Mouse (Mus musculus) inflammation-experienced regulatory T-cells, adult 6 months (primary cell): ENCODE measurements around the gene Cldn15. TPM values are rescaled to one million over a fixed set of nuclear protein-coding genes. Genes with fewer than 3 reads are reported as not detected.

Experiments
- ATAC-seq: one replicate; pipeline ENCODE4 v1.8.0; 2017
- polyA plus RNA-seq, 3 experiments: library from polyadenylated mRNA; unstranded; fragments of 100-300 nt; shearing (Covaris generic); gene quantifications; one replicate each; pipeline ENCODE4 v1.2.1; 2017

Gene Cldn15
- polyA plus RNA-seq, 3 experiments from 2014 or later, result not detected

DNA sequence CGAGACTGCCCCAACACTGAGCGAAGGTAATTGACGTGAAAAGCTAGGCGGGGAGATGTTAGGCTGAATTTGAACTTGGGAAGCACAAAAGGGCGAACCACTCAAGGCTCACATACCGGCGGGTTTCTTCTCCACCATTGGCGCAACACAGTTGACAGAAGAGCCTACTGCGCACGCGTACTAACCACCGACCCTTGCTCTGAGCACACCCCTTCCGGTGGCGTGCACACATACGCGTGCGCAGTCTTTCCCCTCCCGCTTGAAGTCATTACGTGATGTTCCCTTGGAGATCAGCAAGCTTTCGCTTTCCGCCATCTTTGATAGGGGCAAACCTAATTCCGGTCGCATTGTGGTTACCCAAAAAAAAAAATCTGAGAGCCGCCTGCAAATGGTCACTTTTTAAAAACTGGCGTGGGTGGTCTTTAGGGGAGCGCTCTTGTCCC is 20.3 kb downstream of the Cldn15 start, which contains the start of gene Plod3:
Gene Plod3 (plus strand): TSS at position 325 of the 443 bp plus-strand sequence.
- peak; percentile 97 for ATAC-seq

GRCm38 (mm10) chr5:136987138-136987933 is 20.9 kb downstream of the Cldn15 start:
- ATAC-seq, result peak; percentile 9

DNA sequence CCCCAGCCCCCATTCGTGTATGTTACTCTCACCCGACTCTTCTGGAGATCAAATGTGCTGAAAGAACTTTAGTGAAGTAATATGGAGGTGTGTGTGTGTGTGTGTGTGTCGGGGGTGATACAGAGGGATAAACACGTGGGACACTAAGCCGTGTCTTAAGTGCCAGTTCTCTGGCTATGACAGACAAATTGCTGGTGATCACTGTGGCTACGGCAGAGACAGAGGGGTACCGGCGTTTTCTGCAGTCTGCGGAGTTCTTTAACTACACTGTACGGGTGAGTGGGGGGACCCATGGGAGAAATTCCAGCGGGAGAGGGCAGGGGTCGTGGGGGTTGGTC is 21.5 kb downstream of the Cldn15 start, which contains the start of gene Znhit1:
Gene Znhit1 (minus strand): TSS at position 88 of the 338 bp plus-strand sequence.
- ATAC-seq, result no peak

DNA sequence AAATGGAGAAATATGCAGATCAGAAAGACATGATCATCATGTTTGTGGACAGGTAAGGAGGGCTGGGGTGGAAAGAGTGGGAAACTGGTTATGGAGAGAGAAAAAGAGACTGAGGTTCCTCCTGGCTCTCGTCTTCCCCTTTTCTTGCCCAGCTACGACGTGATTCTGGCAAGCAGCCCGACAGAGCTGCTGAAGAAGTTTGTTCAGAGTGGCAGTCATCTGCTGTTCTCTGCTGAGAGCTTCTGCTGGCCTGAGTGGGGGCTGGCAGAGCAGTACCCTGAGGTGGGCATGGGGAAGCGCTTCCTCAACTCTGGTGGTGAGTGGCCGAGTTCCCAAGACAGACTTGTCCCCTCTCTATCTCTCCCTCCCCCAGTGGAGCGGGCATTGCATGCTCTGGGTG is 22.0 kb downstream of the Cldn15 start:
- ATAC-seq, result no peak

DNA sequence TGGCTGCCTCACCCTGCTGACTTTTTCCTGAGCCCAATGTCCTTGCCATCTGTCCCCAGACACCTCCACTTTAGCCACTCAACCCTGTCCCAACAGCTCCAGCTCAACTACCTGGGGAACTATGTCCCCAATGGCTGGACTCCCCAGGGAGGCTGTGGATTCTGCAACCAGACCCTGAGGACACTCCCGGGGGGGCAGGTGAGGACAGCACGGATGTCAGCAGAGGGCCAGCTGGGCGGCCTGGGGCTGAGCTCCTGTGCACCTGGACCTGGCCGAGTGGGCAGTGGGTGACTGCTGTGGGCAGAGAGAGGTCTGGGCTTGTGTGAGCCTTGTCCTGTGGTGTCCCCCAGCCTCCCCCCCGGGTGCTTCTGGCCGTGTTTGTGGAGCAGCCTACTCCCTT is 23.4 kb downstream of the Cldn15 start:
- no peak for ATAC-seq

DNA sequence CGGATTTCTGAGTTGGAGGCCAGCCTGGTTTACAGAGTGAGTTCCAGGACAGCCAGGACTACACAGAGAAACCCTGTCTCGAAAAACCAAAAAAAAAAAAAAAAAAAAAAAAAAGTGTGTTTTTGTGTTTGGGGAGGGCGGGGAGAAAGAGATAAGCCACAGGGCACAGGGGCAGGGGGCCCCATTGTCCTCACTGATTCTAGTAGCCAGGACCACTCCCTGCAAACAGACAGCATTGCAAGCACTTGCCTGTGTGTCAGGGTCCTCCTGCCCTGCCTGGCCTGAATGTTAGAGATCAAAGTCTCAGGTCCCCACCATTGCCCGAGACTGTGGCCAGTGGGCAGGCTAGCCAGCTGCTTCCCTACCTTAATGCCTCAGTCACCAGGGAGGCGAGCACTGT is 33.0 kb downstream of the Cldn15 start:
- no peak for ATAC-seq

GRCm38 (mm10) chr5:137000612-137001011 is 34.2 kb downstream of the Cldn15 start:
- no peak for ATAC-seq

DNA sequence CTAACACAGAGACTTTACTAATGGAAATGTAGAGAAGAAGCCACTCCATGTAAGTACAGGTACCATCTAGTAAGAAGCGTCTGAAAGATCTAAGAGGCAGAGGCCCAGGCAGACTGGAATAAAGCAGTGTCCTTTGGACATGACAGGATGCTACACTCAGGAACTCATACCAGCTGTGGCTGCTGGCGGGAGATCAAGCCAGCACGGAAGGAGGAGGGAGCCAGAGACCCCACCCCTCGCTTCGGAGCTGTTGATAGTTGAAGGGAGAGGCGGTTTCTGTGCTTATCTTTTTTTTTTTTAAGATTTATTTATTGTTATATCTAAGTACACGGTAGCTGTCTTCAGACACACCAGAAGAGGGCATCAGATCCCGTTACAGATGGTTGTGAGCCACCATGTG is 40.9 kb downstream of the Cldn15 start:
- no peak for ATAC-seq

DNA sequence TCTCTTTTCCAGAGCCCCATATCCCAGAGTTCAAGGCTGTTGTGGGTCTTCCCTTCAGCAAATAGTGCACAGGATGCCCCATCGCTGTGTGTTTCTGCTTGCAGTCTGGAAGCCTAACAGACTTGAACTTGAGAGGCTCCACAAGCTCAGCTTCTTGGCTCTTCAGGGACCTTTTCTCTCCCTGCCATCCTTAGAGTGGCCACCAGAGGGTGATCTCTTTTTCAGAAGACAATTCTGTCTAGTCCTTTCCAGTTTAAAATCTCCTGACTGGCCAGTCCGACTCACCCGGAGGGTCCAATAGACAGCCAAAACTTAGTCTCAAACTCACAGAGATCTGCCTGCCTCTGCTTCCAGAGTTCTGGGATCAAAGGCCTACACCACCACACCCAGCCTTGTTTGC is 43.6 kb downstream of the Cldn15 start:
- ATAC-seq, result no peak

DNA sequence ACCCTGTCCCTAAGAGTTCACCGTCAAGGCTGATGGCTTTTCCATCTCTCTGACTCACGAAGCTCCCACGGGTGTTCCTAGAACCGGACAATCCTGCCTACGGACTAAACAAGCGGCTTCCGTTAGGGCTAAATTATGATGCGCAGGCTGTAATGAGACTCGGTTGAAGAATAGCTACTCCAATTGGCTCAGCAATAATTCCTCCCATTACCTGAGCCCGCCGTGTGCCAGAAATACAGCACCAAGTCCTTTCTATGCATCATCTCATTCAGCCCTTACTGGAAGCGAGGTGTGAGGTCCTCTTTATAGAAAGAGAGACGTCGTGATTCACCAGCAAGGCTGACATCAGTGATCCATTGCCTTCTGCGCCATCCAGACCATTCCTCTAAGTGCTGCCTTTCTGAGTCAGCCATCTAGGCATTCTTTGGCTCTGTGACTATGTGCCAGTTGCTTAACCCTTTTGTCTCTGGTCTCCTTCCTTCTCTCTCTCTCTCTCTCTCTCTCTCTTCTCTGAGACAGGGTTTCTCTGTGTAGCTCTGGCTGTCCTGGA is 46.1 kb downstream of the Cldn15 start:
- ATAC-seq, result no peak

- ATAC-seq, result no peak
Measured at GRCm38 (mm10) chr5:137015913-137016312, 49.5 kb downstream of the Cldn15 start.

- no peak for ATAC-seq
Measured at GRCm38 (mm10) chr5:137024318-137024717, 57.9 kb downstream of the Cldn15 start.

DNA sequence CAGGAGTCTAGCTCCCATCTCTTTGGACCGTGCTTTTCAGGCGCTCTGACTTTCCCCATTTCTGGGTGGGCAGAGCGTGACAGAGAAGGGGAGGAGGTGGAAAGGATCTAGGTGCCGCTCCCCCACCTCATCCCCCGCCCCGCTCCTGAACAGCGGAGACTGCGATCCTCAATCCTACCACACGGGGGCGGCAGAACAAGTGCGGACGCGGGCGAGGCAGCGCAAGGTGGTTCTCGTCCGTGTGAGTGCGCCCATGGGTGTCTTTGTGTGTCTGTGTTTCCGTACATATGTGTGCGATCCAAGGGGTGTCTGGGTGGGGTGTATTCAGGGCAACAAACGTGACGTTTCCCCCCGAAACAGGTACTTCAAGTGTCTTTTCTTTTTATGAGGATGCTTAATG is 58.7 kb downstream of the Cldn15 start:
- peak; percentile 76 for ATAC-seq

Other genes with a start within 250 kb of the Cldn15 start
- not detected for gene Col26a1, start 83.4 kb upstream of the Cldn15 start, polyA plus RNA-seq
- 10 to 100 TPM in 2 of 3 experiments, 1 to 10 TPM in 1; 8.0 to 13.1 (median 11.1) TPM for gene Ift22, start 58.5 kb upstream of the Cldn15 start, polyA plus RNA-seq
- gene Fis1, start 13.3 kb upstream of the Cldn15 start, polyA plus RNA-seq, result 100 to 1,000 TPM; 413 to 465 (median 425) TPM
- 1 to 10 TPM; 4.7 to 6.7 (median 5.1) TPM for gene Plod3, start 20.4 kb downstream of the Cldn15 start, polyA plus RNA-seq
- 10 to 100 TPM; 52.8 to 60.9 (median 60.7) TPM for gene Znhit1, start 21.4 kb downstream of the Cldn15 start, polyA plus RNA-seq
- gene Vgf, start 59.8 kb downstream of the Cldn15 start, polyA plus RNA-seq, result not detected
- gene Ap1s1, start 79.5 kb downstream of the Cldn15 start, polyA plus RNA-seq, result 100 to 1,000 TPM in 1 of 3 experiments, 10 to 100 TPM in 2; 66.7 to 117 (median 68.0) TPM
- gene Serpine1, start 105.7 kb downstream of the Cldn15 start, polyA plus RNA-seq, result not detected
- gene Trim56, start 149.6 kb downstream of the Cldn15 start, polyA plus RNA-seq, result 10 to 100 TPM; 12.2 to 16.5 (median 15.0) TPM
- not detected for gene Muc3, start 182.7 kb downstream of the Cldn15 start, polyA plus RNA-seq
- 1 to 10 TPM; 2.3 to 4.8 (median 4.2) TPM for gene Muc3a, start 245.8 kb downstream of the Cldn15 start, polyA plus RNA-seq